Mouse (Mus musculus) gastrocnemius, postnatal 10 days (tissue): Measurements from ENCODE around the gene Ktn1. TPM values are rescaled to one million over a fixed set of nuclear protein-coding genes. Genes with fewer than 3 reads are reported as not detected.

Experiments
- DNase-seq: peaks from one replicate; pipeline ENCODE4 v3.0.0; 2021; ENCODE audit warnings: mixed read lengths
- total RNA-seq, 2 experiments: library from RNA; stranded (reverse); gene quantifications; 2 replicates each; pipeline ENCODE4 v1.2.3; 2021

Ktn1 gene
- total RNA-seq, 2 experiments from 2014 or later = 124 to 157 TPM

- DNase-seq = no peak
These were observed 106.1 kb downstream of the Ktn1 start for GRCm38 (mm10) chr14:47754253-47754897.

GRCm38 (mm10) chr14:47756411-47757065 lies 108.3 kb downstream of the Ktn1 start:
- peak; percentile 28 for DNase-seq

DNA sequence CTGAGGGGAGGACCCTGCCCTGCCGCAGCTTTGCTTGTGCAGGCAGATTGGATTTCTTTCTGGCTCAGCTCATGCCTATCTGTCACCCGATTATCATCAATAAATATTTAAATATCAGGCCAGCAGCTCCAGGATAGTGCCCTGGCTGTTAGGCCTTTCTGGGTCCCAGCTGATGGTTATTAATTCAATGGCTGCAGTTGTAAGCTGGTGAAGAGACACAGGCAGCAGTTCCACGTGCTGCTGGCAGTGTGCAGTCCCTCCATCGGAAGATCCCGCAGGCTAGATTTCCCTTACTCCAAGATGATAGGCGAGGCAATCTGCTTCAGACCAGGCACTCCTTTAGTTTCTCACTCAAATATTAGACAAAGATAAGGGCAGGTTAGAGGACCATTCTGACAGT lies 116.9 kb downstream of the Ktn1 start:
- DNase-seq = no peak

- no peak for DNase-seq
These were observed 117.5 kb downstream of the Ktn1 start for GRCm38 (mm10) chr14:47765796-47766195.

GRCm38 (mm10) chr14:47766373-47766772 lies 118.1 kb downstream of the Ktn1 start:
- DNase-seq = no peak

DNA sequence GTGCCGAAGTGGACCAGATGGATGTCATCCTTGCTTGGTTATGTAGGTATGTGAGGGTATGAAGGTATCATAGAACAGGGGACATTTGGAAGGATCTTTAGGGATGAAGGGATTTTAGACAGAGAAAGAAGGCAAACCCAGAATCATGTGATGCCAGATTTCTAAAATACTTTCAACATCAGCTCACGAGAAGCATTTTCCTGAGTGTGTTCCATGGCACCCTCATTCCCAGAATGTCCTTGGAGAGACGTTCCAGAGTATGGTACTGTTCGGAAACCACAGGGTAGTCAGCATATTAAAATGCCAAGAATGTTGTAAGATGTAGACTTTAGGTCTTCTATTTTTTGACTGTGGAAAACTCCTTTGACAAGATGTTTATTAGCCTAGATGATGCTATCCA lies 123.2 kb downstream of the Ktn1 start:
- no peak for DNase-seq

- no peak for DNase-seq
These were observed 127.3 kb downstream of the Ktn1 start for GRCm38 (mm10) chr14:47775543-47775942.

DNA sequence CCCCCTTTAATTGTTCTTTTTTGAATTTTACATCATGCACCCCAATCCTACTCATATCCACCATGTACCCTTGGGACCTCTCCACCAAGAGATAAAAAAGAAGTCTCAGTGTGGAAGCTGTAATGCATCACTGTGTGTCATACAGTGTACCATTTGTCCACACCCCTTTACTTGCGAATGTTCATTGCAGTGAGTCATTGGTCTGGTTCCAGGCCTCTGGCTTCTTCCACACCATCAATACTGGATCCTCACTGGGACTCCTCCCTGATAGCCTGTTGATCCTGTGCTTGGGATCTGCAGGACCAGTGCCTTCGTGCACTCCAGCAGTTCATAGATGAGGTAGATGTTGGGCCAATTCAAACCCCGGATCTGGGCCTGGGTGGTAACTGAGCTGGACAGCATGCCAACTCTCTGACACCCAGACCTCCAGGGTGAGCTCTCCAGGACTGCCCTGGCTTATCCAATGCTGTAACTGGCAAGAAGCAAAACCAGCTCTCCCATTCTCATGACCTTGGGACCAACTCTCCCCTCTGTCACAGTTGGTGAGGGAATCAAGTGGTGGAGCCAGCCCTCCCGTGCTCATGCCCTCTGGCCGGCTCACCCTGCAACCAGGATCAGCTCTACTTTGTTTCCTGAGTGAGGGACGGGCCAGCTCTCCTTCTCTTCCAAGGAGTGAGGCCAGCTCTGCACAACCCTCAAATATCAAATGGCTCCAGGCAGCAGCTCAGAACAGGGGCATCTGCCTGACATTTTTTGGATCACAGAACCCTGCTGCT lies 128.2 kb downstream of the Ktn1 start:
- no peak for DNase-seq

DNA sequence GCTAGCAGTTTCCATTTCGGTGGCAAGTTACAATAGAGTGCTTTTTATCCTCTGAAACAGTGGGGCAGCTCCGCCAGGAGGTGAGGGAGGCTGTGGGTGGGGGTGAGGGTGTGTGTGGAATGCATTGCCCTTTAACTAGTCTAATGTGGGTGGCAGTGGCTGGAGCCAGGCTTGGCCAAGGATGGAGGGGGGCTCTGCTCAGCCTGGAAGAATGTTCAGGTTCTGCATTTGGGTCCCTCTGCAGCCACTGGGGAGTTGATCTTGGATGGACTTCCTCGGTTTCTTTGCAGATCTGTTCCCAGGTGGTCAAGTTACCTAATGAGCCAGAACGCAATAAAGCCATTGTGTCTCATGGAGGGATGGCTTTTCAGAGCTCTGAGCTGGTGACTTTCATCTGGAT lies 137.9 kb downstream of the Ktn1 start:
- no peak for DNase-seq

Other genes with a start within 250 kb of the Ktn1 start
- gene Dlgap5, start 230.0 kb upstream of the Ktn1 start, total RNA-seq = 10 to 100 TPM in 1 of 2 experiments, 1 to 10 TPM in 1; 5.0 to 10.0 TPM
- gene Fbxo34, start 198.0 kb upstream of the Ktn1 start, total RNA-seq = 10 to 100 TPM; 12.9 to 14.4 TPM
- 1 to 10 TPM; 6.0 to 7.6 TPM for gene Atg14, start 77.8 kb upstream of the Ktn1 start, total RNA-seq